Mouse (Mus musculus): Measurements from ENCODE around the gene Gm20683.

Gene Gm20683

GRCm38 (mm10) chr17:25841117-25841880, at the start of gene Gm20683:
Gene Gm20683, minus strand, starts transcription at chr17:25841763.
- no peak for TF ChIP-seq GATA4 (IDR thresholded peaks at IDR 0.05; ENCODE audit: insufficient replicate concordance, low read length)

- no peak for TF ChIP-seq GATA4 (IDR thresholded peaks at IDR 0.05; ENCODE audit: insufficient replicate concordance, low read length)
Observed at GRCm38 (mm10) chr17:25888837-25889236, 47.3 kb upstream of the Gm20683 start.

- TF ChIP-seq GATA4 (IDR thresholded peaks at IDR 0.05; ENCODE audit: insufficient replicate concordance, low read length), result no peak
Observed at GRCm38 (mm10) chr17:25887467-25887866, 45.9 kb upstream of the Gm20683 start.

GRCm38 (mm10) chr17:25886806-25887205, 45.2 kb upstream of the Gm20683 start:
- TF ChIP-seq GATA4 (IDR thresholded peaks at IDR 0.05; ENCODE audit: insufficient replicate concordance, low read length), result no peak

GRCm38 (mm10) chr17:25885636-25886035, 44.1 kb upstream of the Gm20683 start:
- no peak for TF ChIP-seq GATA4 (IDR thresholded peaks at IDR 0.05; ENCODE audit: insufficient replicate concordance, low read length)

GRCm38 (mm10) chr17:25883824-25884223, 42.3 kb upstream of the Gm20683 start:
- no peak for TF ChIP-seq GATA4 (IDR thresholded peaks at IDR 0.05; ENCODE audit: insufficient replicate concordance, low read length)

- TF ChIP-seq GATA4 (IDR thresholded peaks at IDR 0.05; ENCODE audit: insufficient replicate concordance, low read length), result no peak
Observed at GRCm38 (mm10) chr17:25883268-25883667, 41.7 kb upstream of the Gm20683 start.

GRCm38 (mm10) chr17:25882306-25882705, 40.7 kb upstream of the Gm20683 start:
- no peak for TF ChIP-seq GATA4 (IDR thresholded peaks at IDR 0.05; ENCODE audit: insufficient replicate concordance, low read length)

GRCm38 (mm10) chr17:25881691-25882090, 40.1 kb upstream of the Gm20683 start:
- TF ChIP-seq GATA4 (IDR thresholded peaks at IDR 0.05; ENCODE audit: insufficient replicate concordance, low read length), result no peak

- TF ChIP-seq GATA4 (IDR thresholded peaks at IDR 0.05; ENCODE audit: insufficient replicate concordance, low read length), result no peak
Observed at GRCm38 (mm10) chr17:25880913-25881641, 39.5 kb upstream of the Gm20683 start.

GRCm38 (mm10) chr17:25880196-25880910, 38.8 kb upstream of the Gm20683 start, which contains the start of gene Wfikkn1:
Gene Wfikkn1, minus strand, starts transcription at chr17:25880858.
- TF ChIP-seq GATA4 (IDR thresholded peaks at IDR 0.05; ENCODE audit: insufficient replicate concordance, low read length), result no peak

- no peak for TF ChIP-seq GATA4 (IDR thresholded peaks at IDR 0.05; ENCODE audit: insufficient replicate concordance, low read length)
Observed at GRCm38 (mm10) chr17:25879750-25880149, 38.2 kb upstream of the Gm20683 start.

GRCm38 (mm10) chr17:25879261-25879660, 37.7 kb upstream of the Gm20683 start:
- TF ChIP-seq GATA4 (IDR thresholded peaks at IDR 0.05; ENCODE audit: insufficient replicate concordance, low read length), result no peak

GRCm38 (mm10) chr17:25878611-25879180, 37.1 kb upstream of the Gm20683 start:
- TF ChIP-seq GATA4 (IDR thresholded peaks at IDR 0.05; ENCODE audit: insufficient replicate concordance, low read length), result no peak
